Mouse (Mus musculus): ENCODE results near the gene Gstm4. TPM values are rescaled to one million over a fixed set of nuclear protein-coding genes. Genes with fewer than 3 reads are reported as not detected.

Gstm4 gene
- polyA plus RNA-seq, 1 experiment from 2014 or later, result 19.4 TPM

DNA sequence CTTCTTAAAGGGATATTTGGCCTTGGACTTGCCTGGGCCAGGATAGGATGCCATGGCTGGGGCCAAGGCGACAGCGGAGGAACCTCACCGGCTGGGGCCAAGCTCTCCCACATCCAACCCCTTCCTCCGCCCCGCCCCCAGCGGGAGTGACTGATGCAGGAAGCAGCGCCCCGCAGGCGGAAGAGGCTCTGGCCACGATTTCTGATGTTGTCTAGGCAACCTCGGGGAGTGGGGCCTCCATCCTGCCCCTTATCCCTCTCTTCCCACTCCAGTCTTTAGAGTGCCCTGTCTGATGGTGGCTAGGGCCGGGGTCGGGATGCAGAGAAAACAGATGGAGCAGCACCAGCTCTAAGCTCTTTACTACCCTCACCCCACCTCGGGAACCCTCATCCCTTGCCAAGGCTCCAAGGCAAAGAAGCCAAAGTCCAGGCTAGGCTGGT, 40.6 kb upstream of the Gstm4 start:
- ATAC-seq (ENCODE audit: low FRiP score, low TSS enrichment) (peak; percentile 84), DNase-seq (ENCODE audit: low spot score) (peak; percentile 93)
- Histone ChIP-seq H3K4me2 (replicated peaks; ENCODE audit: low read depth) (peak overlapping the region; percentile 100), H3K9me3 (ENCODE audit: control insufficient read depth, low read length) (no peaks in the 10 kb centered on the region), H3K27ac (replicated peaks) (peak overlapping the region; percentile 93), H3K4me1 (replicated peaks; ENCODE audit: control insufficient read depth, insufficient read depth) (peaks cover 4% of the 10 kb centered on the region; the same call in 1 of the 2 replicates), H3K36me3 (ENCODE audit: control insufficient read depth, insufficient read depth, low read length) (no peaks in the 10 kb centered on the region), H3K27me3 (ENCODE audit: control insufficient read depth, insufficient read depth, low read length) (no peaks in the 10 kb centered on the region), H3K4me3 (ENCODE audit: low read depth, low read length) (peak overlapping the region; percentile 65), H3K9ac (ENCODE audit: low read length) (peak overlapping the region; percentile 67)
- TF ChIP-seq CTCF (IDR thresholded peaks at IDR 0.05; ENCODE audit: low read depth) (peak; percentile 44), EP300 (optimal IDR thresholded peaks at IDR 0.05) (no peak)
- WGBS, result under 1% methylated on average over 14 of the region's 14 CpGs

DNA sequence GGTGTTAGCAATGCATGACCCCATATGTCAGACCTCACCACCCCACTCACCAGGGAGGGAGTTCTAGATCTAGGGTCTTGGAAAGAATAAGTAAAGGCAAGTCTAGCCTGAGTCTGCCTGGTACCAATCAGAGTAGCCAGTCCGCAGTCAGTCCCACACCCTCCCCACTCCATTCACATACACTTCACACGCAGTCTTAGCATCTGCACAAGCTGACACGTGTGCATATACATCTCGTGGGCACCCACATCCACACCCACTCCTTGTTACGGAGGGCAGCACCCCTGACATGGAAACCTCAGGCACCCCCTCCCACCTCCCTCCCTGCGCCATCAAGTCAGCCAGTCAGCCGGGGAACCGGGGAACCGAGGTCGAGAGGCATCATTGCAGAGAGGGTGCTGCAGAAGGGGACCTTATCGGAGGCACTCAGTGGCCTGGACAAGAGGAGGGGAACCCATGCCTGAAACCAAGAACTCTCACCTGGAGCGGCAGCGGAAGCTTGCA, 40.1 kb upstream of the Gstm4 start:
- peak overlapping the region; percentile 56; the same call in 1 of the 2 replicates for H3K27ac ChIP-seq (replicated peaks)
- 10% methylated on average over 13 of the region's 13 CpGs for WGBS
- H3K36me3 ChIP-seq (ENCODE audit: control insufficient read depth, insufficient read depth, low read length), result no peaks in the 10 kb centered on the region
- peak overlapping the region; percentile 65 for H3K4me3 ChIP-seq (ENCODE audit: low read depth, low read length)
- peaks cover 4% of the 10 kb centered on the region; the same call in 1 of the 2 replicates for H3K4me1 ChIP-seq (replicated peaks; ENCODE audit: control insufficient read depth, insufficient read depth)
- no peaks in the 10 kb centered on the region for H3K9me3 ChIP-seq (ENCODE audit: control insufficient read depth, low read length)
- DNase-seq (ENCODE audit: low spot score) (no peak), ATAC-seq (ENCODE audit: low FRiP score, low TSS enrichment) (no peak)
- no peak for TF ChIP-seq EP300 (optimal IDR thresholded peaks at IDR 0.05)
- TF ChIP-seq CTCF (IDR thresholded peaks at IDR 0.05; ENCODE audit: low read depth), result no peak
- H3K27me3 ChIP-seq (ENCODE audit: control insufficient read depth, insufficient read depth, low read length), result no peaks in the 10 kb centered on the region
- peak overlapping the region; percentile 100 for H3K4me2 ChIP-seq (replicated peaks; ENCODE audit: low read depth)
- H3K9ac ChIP-seq (ENCODE audit: low read length), result peak overlapping the region; percentile 67

DNA sequence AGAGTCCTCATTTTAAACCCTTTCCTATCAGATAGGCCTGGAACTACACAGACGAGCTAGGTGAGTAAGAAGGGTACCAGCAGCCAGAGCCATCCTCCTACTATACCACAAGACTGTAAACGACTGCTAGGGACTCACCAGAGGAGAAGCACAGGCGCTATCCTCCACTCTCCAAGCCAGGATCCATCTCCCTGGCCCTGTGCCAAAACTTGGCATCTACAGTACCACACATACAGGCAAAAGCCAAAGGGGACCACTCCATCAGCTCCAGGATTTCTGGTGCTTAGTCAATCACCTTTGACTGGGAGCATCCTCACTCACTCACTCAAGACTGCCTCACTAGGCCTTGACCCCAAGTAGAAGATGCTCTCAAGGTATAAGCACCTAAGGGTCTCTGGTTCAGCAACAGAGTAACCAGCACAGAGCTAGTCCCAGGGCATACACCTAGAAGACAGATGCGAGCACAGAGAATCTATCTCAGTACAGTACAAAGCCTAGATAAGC, 39.3 kb upstream of the Gstm4 start:
- H3K4me2 ChIP-seq (replicated peaks; ENCODE audit: low read depth), result no peak overlapping the region; the same call in 1 of the 2 replicates
- H3K27me3 ChIP-seq (ENCODE audit: control insufficient read depth, insufficient read depth, low read length), result no peaks in the 10 kb centered on the region
- 0 out of 2 replicates have a peak, but pooled peaks cover under 1% of the 10 kb centered on the region for H3K36me3 ChIP-seq (ENCODE audit: control insufficient read depth, insufficient read depth, low read length)
- DNase-seq (ENCODE audit: low spot score), result no peak
- no peak overlapping the region for H3K27ac ChIP-seq (replicated peaks)
- no peaks in the 10 kb centered on the region for H3K9me3 ChIP-seq (ENCODE audit: control insufficient read depth, low read length)
- H3K4me3 ChIP-seq (ENCODE audit: low read depth, low read length), result no peak overlapping the region
- TF ChIP-seq CTCF (IDR thresholded peaks at IDR 0.05; ENCODE audit: low read depth) (no peak), EP300 (optimal IDR thresholded peaks at IDR 0.05) (no peak)
- 61% methylated on average over 4 of the region's 4 CpGs for WGBS
- ATAC-seq (ENCODE audit: low FRiP score, low TSS enrichment), result no peak
- H3K9ac ChIP-seq (ENCODE audit: low read length), result no peak overlapping the region; the same call in 1 of the 2 replicates
- H3K4me1 ChIP-seq (replicated peaks; ENCODE audit: control insufficient read depth, insufficient read depth), result peaks cover 4% of the 10 kb centered on the region; the same call in 1 of the 2 replicates

DNA sequence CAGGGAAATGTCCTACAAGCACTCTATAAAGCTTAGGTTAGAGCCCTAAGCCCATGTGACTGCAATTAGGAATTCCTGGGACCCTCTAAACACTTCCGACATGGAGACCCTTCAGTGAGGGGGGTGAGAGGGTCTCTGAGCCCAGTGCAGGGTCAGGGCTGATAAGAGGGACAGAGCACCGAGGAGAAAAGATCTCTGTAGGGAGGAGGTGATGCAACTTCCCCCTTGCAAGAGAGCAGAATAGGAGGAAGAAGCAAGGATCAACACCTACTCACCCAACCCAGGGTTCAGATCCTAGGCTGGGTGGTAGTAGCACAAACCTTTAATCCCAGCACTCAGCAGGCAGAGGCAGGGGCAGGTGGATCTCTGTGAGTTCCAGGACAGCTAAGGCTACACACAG, 38.5 kb upstream of the Gstm4 start:
- Histone ChIP-seq H3K27ac (replicated peaks) (no peak overlapping the region), H3K9me3 (ENCODE audit: control insufficient read depth, low read length) (no peaks in the 10 kb centered on the region), H3K4me3 (ENCODE audit: low read depth, low read length) (no peak overlapping the region), H3K4me1 (replicated peaks; ENCODE audit: control insufficient read depth, insufficient read depth) (peaks cover 4% of the 10 kb centered on the region; the same call in 1 of the 2 replicates), H3K9ac (ENCODE audit: low read length) (no peak overlapping the region), H3K27me3 (ENCODE audit: control insufficient read depth, insufficient read depth, low read length) (no peaks in the 10 kb centered on the region), H3K4me2 (replicated peaks; ENCODE audit: low read depth) (no peak overlapping the region; the same call in none of the 2 replicates), H3K36me3 (ENCODE audit: control insufficient read depth, insufficient read depth, low read length) (peaks cover 4% of the 10 kb centered on the region; the same call in 1 of the 2 replicates)
- 49% methylated on average over 2 of the region's 2 CpGs for WGBS
- no peak for TF ChIP-seq EP300 (optimal IDR thresholded peaks at IDR 0.05)
- TF ChIP-seq CTCF (IDR thresholded peaks at IDR 0.05; ENCODE audit: low read depth), result no peak
- no peak for DNase-seq (ENCODE audit: low spot score)
- no peak for ATAC-seq (ENCODE audit: low FRiP score, low TSS enrichment)

DNA sequence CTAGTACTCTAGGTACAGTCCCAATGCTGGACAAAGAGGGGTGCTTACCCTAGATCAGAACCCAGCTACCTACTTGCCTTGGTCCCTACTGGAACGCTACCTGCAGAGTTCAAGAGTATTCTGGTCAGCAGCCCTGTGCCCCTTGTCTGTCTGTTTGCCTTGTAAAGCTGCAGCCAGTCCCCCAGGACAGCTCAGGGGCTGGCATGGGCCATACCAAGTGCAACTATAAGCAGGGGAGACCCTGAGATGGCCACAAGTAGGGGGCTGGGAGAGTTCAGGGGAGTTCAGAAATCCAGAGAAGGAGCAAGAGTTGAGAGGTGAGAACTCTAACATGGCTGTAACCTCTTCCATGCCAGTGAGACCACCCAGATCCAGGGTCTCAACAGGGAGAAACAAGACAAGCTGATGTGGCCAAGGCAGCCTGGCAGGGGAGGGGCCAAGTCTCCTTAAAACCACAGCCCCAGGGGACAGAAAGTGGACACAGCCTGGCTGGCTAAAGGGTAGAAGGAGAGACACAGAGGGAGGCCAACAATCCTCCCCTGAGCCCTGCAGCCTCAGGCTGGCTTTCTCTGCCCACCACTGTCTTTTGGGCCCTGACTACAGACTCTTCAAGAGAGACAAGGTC, 37.7 kb upstream of the Gstm4 start:
- peak overlapping the region; percentile 8; the same call in 1 of the 2 replicates for H3K4me2 ChIP-seq (replicated peaks; ENCODE audit: low read depth)
- H3K9ac ChIP-seq (ENCODE audit: low read length), result no peak overlapping the region
- 68% methylated on average over 1 of the region's 1 CpGs for WGBS
- TF ChIP-seq CTCF (IDR thresholded peaks at IDR 0.05; ENCODE audit: low read depth), result no peak
- TF ChIP-seq EP300 (optimal IDR thresholded peaks at IDR 0.05), result no peak
- DNase-seq (ENCODE audit: low spot score) (no peak), ATAC-seq (ENCODE audit: low FRiP score, low TSS enrichment) (no peak)
- H3K36me3 ChIP-seq (ENCODE audit: control insufficient read depth, insufficient read depth, low read length), result peaks cover 7% of the 10 kb centered on the region
- peaks cover 4% of the 10 kb centered on the region; the same call in 1 of the 2 replicates for H3K4me1 ChIP-seq (replicated peaks; ENCODE audit: control insufficient read depth, insufficient read depth)
- no peak overlapping the region for H3K4me3 ChIP-seq (ENCODE audit: low read depth, low read length)
- no peak overlapping the region for H3K27ac ChIP-seq (replicated peaks)
- no peaks in the 10 kb centered on the region for H3K27me3 ChIP-seq (ENCODE audit: control insufficient read depth, insufficient read depth, low read length)
- no peaks in the 10 kb centered on the region for H3K9me3 ChIP-seq (ENCODE audit: control insufficient read depth, low read length)

DNA sequence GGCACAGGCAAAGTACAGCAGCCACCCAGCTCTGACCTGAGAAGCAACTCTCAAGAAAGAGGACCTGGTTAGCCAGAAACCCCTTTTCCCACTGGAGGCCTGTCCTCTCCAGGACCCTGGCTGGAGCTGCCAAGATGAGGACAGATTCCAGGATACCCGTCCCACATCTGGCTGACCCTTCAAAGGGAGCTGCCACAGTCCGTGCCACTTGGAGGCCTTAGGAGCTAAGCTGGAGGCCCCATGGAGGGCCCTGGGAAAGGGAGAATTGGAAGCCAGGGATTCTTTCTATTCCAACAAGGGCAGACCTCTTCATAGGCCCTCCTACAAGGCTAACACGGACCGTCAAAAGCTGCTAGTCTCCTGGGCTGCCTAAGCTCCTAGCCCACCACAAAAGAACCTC, 37.0 kb upstream of the Gstm4 start:
- DNase-seq (ENCODE audit: low spot score) (no peak), ATAC-seq (ENCODE audit: low FRiP score, low TSS enrichment) (no peak)
- no peak for TF ChIP-seq CTCF (IDR thresholded peaks at IDR 0.05; ENCODE audit: low read depth)
- TF ChIP-seq EP300 (optimal IDR thresholded peaks at IDR 0.05), result no peak
- H3K9ac ChIP-seq (ENCODE audit: low read length), result no peak overlapping the region
- H3K4me1 ChIP-seq (replicated peaks; ENCODE audit: control insufficient read depth, insufficient read depth), result peaks cover 4% of the 10 kb centered on the region; the same call in 1 of the 2 replicates
- H3K4me3 ChIP-seq (ENCODE audit: low read depth, low read length), result no peak overlapping the region
- no peaks in the 10 kb centered on the region for H3K9me3 ChIP-seq (ENCODE audit: control insufficient read depth, low read length)
- H3K27me3 ChIP-seq (ENCODE audit: control insufficient read depth, insufficient read depth, low read length), result no peaks in the 10 kb centered on the region
- H3K4me2 ChIP-seq (replicated peaks; ENCODE audit: low read depth), result 0 out of 2 replicates have a peak overlapping the region, but pooled peaks have one; percentile 8
- peaks cover 11% of the 10 kb centered on the region for H3K36me3 ChIP-seq (ENCODE audit: control insufficient read depth, insufficient read depth, low read length)
- 47% methylated on average over 4 of the region's 4 CpGs for WGBS
- no peak overlapping the region for H3K27ac ChIP-seq (replicated peaks)
